Comparison of ENCODE assay signal across 26 mouse cellular contexts in the genomic region with DNA sequence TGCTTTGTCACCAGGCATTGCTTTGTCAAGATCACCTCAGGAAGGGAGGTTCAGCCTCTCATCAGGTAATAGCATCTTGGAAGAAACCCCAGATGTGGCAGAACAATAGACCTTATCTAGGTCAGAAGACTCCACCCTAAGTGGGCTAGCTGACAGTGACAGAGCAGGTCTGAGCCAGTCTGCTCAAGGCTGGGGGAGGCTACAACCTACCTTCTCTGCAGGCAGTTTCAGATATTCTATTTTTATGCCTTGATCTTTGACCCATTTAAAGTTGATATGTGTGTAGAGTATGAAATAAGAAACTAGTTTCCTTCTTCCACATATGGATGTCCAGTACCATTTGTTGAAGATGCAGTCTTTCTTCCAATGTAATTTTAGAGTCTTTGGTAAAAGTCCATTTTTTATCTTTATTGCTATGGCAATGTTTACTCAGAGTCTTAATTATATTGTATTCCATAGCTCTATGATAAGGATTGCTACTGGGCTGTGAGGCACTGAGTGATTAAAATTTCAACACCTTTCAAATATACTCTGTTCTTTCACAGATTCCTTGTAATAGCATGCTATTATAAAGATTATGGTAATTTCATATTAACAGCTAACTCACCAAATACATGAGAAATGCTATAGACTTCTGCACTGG.
DNase-seq lines count a peak whose midpoint lies in the region; ATAC-seq and TF ChIP-seq lines count a peak whose summit lies in the region.
"Had no signal": no experiment of that assay in that cellular context is flagged by ENCODE, and none has a peak within 500 bp of the region (broad histone marks: within the 10 kb centered on the region; RNA-seq: fewer than 3 reads in every experiment).

No protein-coding gene starts in this region.

- H3K27ac ChIP-seq in stomach, embryonic 15.5 days: no peak overlapping the region
- H3K27ac ChIP-seq in stomach, postnatal 0 days (replicated peaks): no peak overlapping the region
- H3K27ac ChIP-seq in intestine, postnatal 0 days (ENCODE audit: low read depth, low read length): no peak overlapping the region
- H3K27ac ChIP-seq: embryonic facial prominence, embryonic 12.5 days; embryonic facial prominence, embryonic 15.5 days; heart, adult 2 months; heart, embryonic 10.5 days; heart, embryonic 13.5 days; hindbrain, embryonic 14.5 days; hindbrain, postnatal 0 days had no signal

- no peaks in the 10 kb centered on the region for H3K36me3 ChIP-seq in stomach, embryonic 15.5 days
- H3K36me3 ChIP-seq in stomach, postnatal 0 days (ENCODE audit: control insufficient read depth, insufficient read depth, low read length): no peaks in the 10 kb centered on the region
- H3K36me3 ChIP-seq in intestine, postnatal 0 days (ENCODE audit: control insufficient read depth, insufficient read depth): no peaks in the 10 kb centered on the region
- H3K36me3 ChIP-seq: embryonic facial prominence, embryonic 12.5 days; embryonic facial prominence, embryonic 15.5 days; heart, embryonic 10.5 days; heart, embryonic 13.5 days had no signal

- no peak for TF ChIP-seq EP300 in stomach, postnatal 0 days (optimal IDR thresholded peaks at IDR 0.05)

- no peak for DNase-seq in stomach, postnatal 0 days (ENCODE audit: low spot score)
- peak; percentile 6 for DNase-seq in ZHBTc4 (ENCODE audit: low read depth, low spot score)
- no peak for DNase-seq in gastrocnemius, postnatal 25 days
- DNase-seq in cerebellum, postnatal 36 days: no peak
- DNase-seq: adrenal gland, adult 8-10 months; adrenal gland, postnatal 25 days; B cell, adult 2 months; cerebellum, adult 18-20 months; cerebellum, adult 9-10 months; cerebellum, postnatal 14 days; gastrocnemius, postnatal 36 days; heart, adult 2 months; heart, postnatal 14 days; heart, postnatal 4 days; kidney, adult 18-20 months had no signal

- no peaks in the 10 kb centered on the region for H3K27me3 ChIP-seq in stomach, embryonic 15.5 days (replicated peaks)
- H3K27me3 ChIP-seq in stomach, postnatal 0 days (ENCODE audit: control insufficient read depth, insufficient read depth, low read length): no peaks in the 10 kb centered on the region
- no peaks in the 10 kb centered on the region for H3K27me3 ChIP-seq in intestine, postnatal 0 days (replicated peaks; ENCODE audit: control insufficient read depth, insufficient read depth, low read length)
- H3K27me3 ChIP-seq: CH12.LX; embryonic facial prominence, embryonic 12.5 days; embryonic facial prominence, embryonic 15.5 days; heart, embryonic 13.5 days had no signal

- H3K9ac ChIP-seq in stomach, embryonic 15.5 days: no peak overlapping the region
- H3K9ac ChIP-seq in stomach, postnatal 0 days (ENCODE audit: low read length): no peak overlapping the region
- no peak overlapping the region for H3K9ac ChIP-seq in intestine, postnatal 0 days (ENCODE audit: low read depth, low read length)
- H3K9ac ChIP-seq: embryonic facial prominence, embryonic 12.5 days; embryonic facial prominence, embryonic 15.5 days; heart, embryonic 13.5 days; hindbrain, embryonic 14.5 days had no signal

- H3K9me3 ChIP-seq in stomach, embryonic 15.5 days: no peaks in the 10 kb centered on the region
- no peaks in the 10 kb centered on the region for H3K9me3 ChIP-seq in stomach, postnatal 0 days (ENCODE audit: control insufficient read depth, low read length)
- H3K9me3 ChIP-seq in intestine, postnatal 0 days (ENCODE audit: control insufficient read depth): no peaks in the 10 kb centered on the region
- H3K9me3 ChIP-seq: embryonic facial prominence, embryonic 12.5 days; embryonic facial prominence, embryonic 15.5 days; heart, embryonic 10.5 days; heart, embryonic 13.5 days had no signal

- no peak for TF ChIP-seq CTCF in stomach, postnatal 0 days (IDR thresholded peaks at IDR 0.05; ENCODE audit: low read depth)
- TF ChIP-seq CTCF in intestine, postnatal 0 days (IDR thresholded peaks at IDR 0.05; ENCODE audit: low read depth): no peak

- no peak overlapping the region for H3K4me2 ChIP-seq in stomach, embryonic 15.5 days
- no peak overlapping the region for H3K4me2 ChIP-seq in stomach, postnatal 0 days (replicated peaks; ENCODE audit: low read depth)
- H3K4me2 ChIP-seq in intestine, postnatal 0 days (replicated peaks; ENCODE audit: low read depth): no peak overlapping the region
- H3K4me2 ChIP-seq: embryonic facial prominence, embryonic 12.5 days; embryonic facial prominence, embryonic 15.5 days; heart, embryonic 13.5 days; hindbrain, embryonic 14.5 days had no signal

- 0 out of 2 replicates have a peak, but pooled peaks have one; percentile 18 for ATAC-seq in stomach, embryonic 15.5 days (ENCODE audit: insufficient read depth, low FRiP score, low read depth)
- ATAC-seq in stomach, postnatal 0 days (ENCODE audit: low FRiP score, low TSS enrichment): no peak
- ATAC-seq in intestine, postnatal 0 days: peak; percentile 51
- ATAC-seq: forebrain, embryonic 14.5 days; hindbrain, postnatal 0 days; inflammation-experienced regulatory T-cells, adult 6 months had no signal

- H3K4me1 ChIP-seq in stomach, embryonic 15.5 days: no peaks in the 10 kb centered on the region
- no peaks in the 10 kb centered on the region for H3K4me1 ChIP-seq in stomach, postnatal 0 days (replicated peaks; ENCODE audit: control insufficient read depth, insufficient read depth)
- no peaks in the 10 kb centered on the region for H3K4me1 ChIP-seq in intestine, postnatal 0 days (replicated peaks; ENCODE audit: control insufficient read depth, insufficient read depth, low read length)
- H3K4me1 ChIP-seq: embryonic facial prominence, embryonic 12.5 days; embryonic facial prominence, embryonic 15.5 days; heart, embryonic 10.5 days; heart, embryonic 13.5 days had no signal

- H3K4me3 ChIP-seq in stomach, embryonic 15.5 days (replicated peaks): no peak overlapping the region
- H3K4me3 ChIP-seq in stomach, postnatal 0 days (ENCODE audit: low read depth, low read length): no peak overlapping the region
- H3K4me3 ChIP-seq in intestine, postnatal 0 days (ENCODE audit: low read depth, low read length): no peak overlapping the region
- H3K4me3 ChIP-seq: embryonic facial prominence, embryonic 12.5 days; embryonic facial prominence, embryonic 15.5 days; heart, adult 2 months; heart, embryonic 10.5 days; heart, embryonic 13.5 days had no signal
